Mouse (Mus musculus) limb, embryonic 14.5 days (tissue): Measurements from ENCODE around the gene Katnbl1. TPM values are rescaled to one million over a fixed set of nuclear protein-coding genes. Genes with fewer than 3 reads are reported as not detected.
A peak's percentile ranks its signal among the peaks of the same experiment; 100 is the strongest.
"Not testable (repeated sequence)": the region's sequence is repeated elsewhere in the genome, so short reads cannot be mapped to it uniquely, and the experiment has no call there.

Experiments used
- ATAC-seq: fragments of 200-750 bp; cut with Nextera tagmentation; 2 replicates; pipeline ENCODE4 v1.8.0; 2017; ENCODE audit warnings: low read depth, moderate number of reproducible peaks, moderate TSS enrichment; ENCODE audit not compliant: low FRiP score
- DNase-seq: peaks from one replicate; pipeline ENCODE4 v3.0.0-alpha.2; 2015; ENCODE audit warnings: low spot score
- H3K27ac ChIP-seq: fragments of 300-500 bp; sonication (generic); replicated peaks from 2 replicates; pipeline ENCODE4 v1.5.1; 2014; ENCODE audit warnings: low read depth, mild to moderate bottlenecking, low read length, moderate library complexity, mixed read lengths
- H3K27me3 ChIP-seq: fragments of 300-500 bp; sonication (generic); 2 replicates; pipeline ENCODE4 v1.6.1; 2014; ENCODE audit warnings: low read length, mixed read lengths; ENCODE audit not compliant: control insufficient read depth, insufficient read depth
- H3K36me3 ChIP-seq: fragments of 300-500 bp; sonication (generic); 2 replicates; pipeline ENCODE4 v1.6.1; 2014; ENCODE audit warnings: mild to moderate bottlenecking, low read length, moderate library complexity, mixed read lengths; ENCODE audit not compliant: control insufficient read depth, insufficient read depth
- H3K4me1 ChIP-seq: fragments of 300-500 bp; sonication (generic); 2 replicates; pipeline ENCODE4 v1.6.1; 2014; ENCODE audit warnings: antibody characterized with exemption, low read length, mixed read lengths; ENCODE audit not compliant: control insufficient read depth, insufficient read depth
- H3K4me2 ChIP-seq: fragments of 300-500 bp; sonication (generic); replicated peaks from 2 replicates; pipeline ENCODE4 v1.6.1; 2014; ENCODE audit warnings: low read depth, mild to moderate bottlenecking, low read length, moderate library complexity; ENCODE audit not compliant: severe bottlenecking
- H3K4me3 ChIP-seq: fragments of 300-500 bp; sonication (generic); replicated peaks from 2 replicates; pipeline ENCODE4 v1.5.1; 2014; ENCODE audit warnings: low read length
- H3K9ac ChIP-seq: fragments of 300-500 bp; sonication (generic); 2 replicates; pipeline ENCODE4 v1.6.1; 2014; ENCODE audit warnings: mild to moderate bottlenecking, low read depth, low read length, moderate library complexity; ENCODE audit not compliant: severe bottlenecking
- H3K9me3 ChIP-seq: fragments of 300-500 bp; sonication (generic); 2 replicates; pipeline ENCODE4 v1.6.1; 2016; ENCODE audit warnings: low read length; ENCODE audit not compliant: control insufficient read depth
- POLR2A ChIP-seq: fragments of 200-500 bp; IDR thresholded peaks from 2 replicates; pipeline ENCODE4 v1.8.0; 2012; ENCODE audit warnings: inconsistent platforms, mild to moderate bottlenecking, moderate library complexity, borderline replicate concordance; ENCODE audit not compliant: insufficient read depth, insufficient read length; ENCODE audit errors: extremely low read depth
- WGBS: fragments of 180-500 bp; shearing (Covaris S2); extraction: QIAGEN DNeasy Blood & Tissue Kit; methylation state at CpG from one replicate; pipeline ENCODE4 v1.1.7; 2014; 5-methylcytosine and 5-hydroxymethylcytosine counted together
- polyA plus RNA-seq, 2 experiments: library from polyadenylated mRNA; depleted of rRNA in 1 of 2; stranded (reverse) in 1 of 2; unstranded in 1 of 2; fragments of >200 nt; fragmentation: Nextera tagmentation in 1 of 2; extraction: Ambion mirVana in 1 of 2; gene quantifications; 2 replicates each; pipeline versions ENCODE4 v1.2.1 to v1.2.3; 2012 to 2014

Katnbl1 gene
- polyA plus RNA-seq, 2 experiments: 21.2 to 50.1 TPM

DNA sequence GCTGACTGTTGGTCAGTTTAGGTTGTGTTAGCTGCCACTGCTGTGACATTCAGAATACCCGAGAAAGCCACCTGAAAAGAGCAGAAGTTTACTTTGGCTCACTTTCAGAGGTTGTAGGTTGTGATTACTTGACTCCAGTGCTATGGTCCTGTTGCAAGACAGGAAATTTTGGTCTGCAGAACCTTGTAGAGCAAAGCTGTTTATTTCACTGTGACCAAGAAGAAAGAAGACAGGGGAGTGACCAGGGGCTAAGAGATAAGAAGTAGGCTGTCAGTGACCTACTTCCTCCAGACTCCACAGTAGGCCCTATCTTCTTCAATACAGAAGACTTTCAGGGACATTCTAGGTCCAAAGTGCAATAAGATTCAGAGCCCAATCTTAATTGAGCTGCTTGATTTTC lies 17.6 kb downstream of the Katnbl1 start:
- ATAC-seq (no peak), DNase-seq (no peak)
- 67% methylated on average over 1 of the region's 1 CpGs for WGBS
- Histone ChIP-seq H3K4me1 (no peaks in the 10 kb centered on the region), H3K27ac (no peak overlapping the region), H3K9ac (no peak overlapping the region), H3K36me3 (no peaks in the 10 kb centered on the region), H3K27me3 (no peaks in the 10 kb centered on the region), H3K4me3 (no peak overlapping the region), H3K4me2 (no peak overlapping the region), H3K9me3 (no peaks in the 10 kb centered on the region)
- no peak for TF ChIP-seq POLR2A

DNA sequence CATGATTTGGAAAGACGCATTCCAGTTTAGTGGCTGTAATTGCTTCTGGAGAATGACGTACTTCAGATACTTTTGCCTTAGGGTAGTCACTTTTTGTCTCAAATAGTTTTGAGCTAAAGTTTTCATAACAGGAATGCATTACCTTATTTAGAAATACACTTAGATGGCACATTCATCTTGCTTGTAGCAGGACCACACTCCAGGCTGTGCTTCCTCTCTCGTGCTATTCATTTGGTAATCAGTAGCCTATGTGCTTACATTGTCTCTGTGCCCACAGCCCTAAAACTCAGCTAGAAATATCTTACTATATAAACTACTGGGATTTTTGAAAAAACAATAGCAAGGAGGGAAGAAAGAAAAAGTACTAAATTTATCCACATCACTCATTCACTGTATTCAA lies 28.0 kb downstream of the Katnbl1 start:
- H3K4me3 ChIP-seq: no peak overlapping the region
- no peak overlapping the region for H3K9ac ChIP-seq
- DNase-seq: no peak
- WGBS: 80% methylated on average over 3 of the region's 3 CpGs
- H3K4me1 ChIP-seq: no peaks in the 10 kb centered on the region
- peaks cover 38% of the 10 kb centered on the region for H3K36me3 ChIP-seq
- H3K27ac ChIP-seq: no peak overlapping the region
- no peaks in the 10 kb centered on the region for H3K9me3 ChIP-seq
- ATAC-seq: no peak
- no peak for TF ChIP-seq POLR2A
- H3K4me2 ChIP-seq: no peak overlapping the region
- H3K27me3 ChIP-seq: no peaks in the 10 kb centered on the region

DNA sequence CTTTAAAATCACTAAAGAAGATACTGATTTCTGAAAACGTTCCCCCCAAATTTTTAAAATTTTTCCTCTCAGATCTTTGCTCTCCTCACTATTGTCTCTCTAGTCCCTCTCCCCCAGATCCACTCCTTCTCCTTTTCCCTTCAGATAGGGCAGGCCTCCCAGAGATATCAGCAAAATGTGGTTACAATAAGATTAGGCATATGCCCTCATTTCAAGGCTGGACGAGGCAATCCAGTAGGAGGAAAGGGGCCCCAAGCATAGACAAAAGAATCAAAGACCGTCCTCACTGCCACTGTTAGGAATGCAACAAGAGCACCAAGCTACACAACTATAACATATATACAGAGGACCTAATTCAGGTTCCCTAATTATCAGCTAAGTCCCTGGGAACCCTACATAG lies 46.3 kb downstream of the Katnbl1 start:
- Histone ChIP-seq H3K9me3 (no peaks in the 10 kb centered on the region), H3K4me1 (no peaks in the 10 kb centered on the region), H3K4me2 (no peak overlapping the region), H3K27ac (no peak overlapping the region), H3K4me3 (no peak overlapping the region), H3K9ac (no peak overlapping the region), H3K27me3 (no peaks in the 10 kb centered on the region), H3K36me3 (no peaks in the 10 kb centered on the region)
- no peak for TF ChIP-seq POLR2A
- ATAC-seq (no peak), DNase-seq (no peak)
- 75% methylated on average over 3 of the region's 3 CpGs for WGBS

DNA sequence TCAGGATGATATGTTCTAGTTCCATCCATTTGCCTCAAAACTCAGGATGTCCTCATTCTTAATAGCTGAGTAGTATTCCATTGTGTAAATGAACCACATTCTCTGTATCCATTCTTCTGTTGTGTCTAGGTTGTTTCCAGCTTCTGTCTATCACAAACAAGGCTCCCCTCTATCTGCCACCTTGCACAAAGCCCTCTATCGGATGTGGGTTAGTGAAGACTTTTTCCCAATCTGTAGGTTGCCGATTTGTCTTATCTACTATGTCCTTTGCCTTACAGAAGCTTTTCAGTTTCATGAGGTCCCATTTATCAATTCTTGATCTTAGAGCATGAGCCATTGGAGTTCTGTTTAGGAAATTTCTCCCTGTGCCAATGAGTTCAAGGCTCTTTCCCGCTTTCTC lies 49.5 kb downstream of the Katnbl1 start:
- H3K36me3 ChIP-seq, H3K27ac ChIP-seq, H3K9me3 ChIP-seq, H3K27me3 ChIP-seq, H3K4me1 ChIP-seq, H3K4me2 ChIP-seq, H3K9ac ChIP-seq, ATAC-seq, DNase-seq, H3K4me3 ChIP-seq: not testable (repeated sequence)
- 85% methylated on average over 3 of the region's 3 CpGs for WGBS

DNA sequence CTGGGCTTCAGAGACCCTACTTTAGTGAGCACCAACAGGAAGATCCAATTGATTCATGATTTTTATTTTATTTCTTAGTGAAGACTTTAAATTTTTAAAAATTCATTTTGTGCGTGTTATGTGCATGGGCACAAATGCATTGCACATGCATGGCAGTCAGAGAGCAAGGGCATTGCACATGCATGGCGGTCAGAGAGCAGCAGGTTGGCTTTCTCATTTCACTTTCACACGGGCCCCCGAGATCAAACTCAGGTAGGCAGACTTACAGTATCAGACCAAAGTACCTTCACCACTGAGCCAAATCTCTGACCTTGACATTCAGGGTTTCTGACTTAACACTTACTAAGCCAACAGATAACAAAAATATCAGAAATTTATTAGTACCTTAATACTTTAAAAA lies 50.7 kb downstream of the Katnbl1 start:
- no peaks in the 10 kb centered on the region for H3K27me3 ChIP-seq
- DNase-seq (no peak), ATAC-seq (no peak)
- H3K4me2 ChIP-seq: no peak overlapping the region
- no peak for TF ChIP-seq POLR2A
- no peak overlapping the region for H3K27ac ChIP-seq
- no peaks in the 10 kb centered on the region for H3K9me3 ChIP-seq
- no peak overlapping the region for H3K4me3 ChIP-seq
- H3K9ac ChIP-seq: no peak overlapping the region
- no peaks in the 10 kb centered on the region for H3K36me3 ChIP-seq
- 91% methylated on average over 4 of the region's 4 CpGs for WGBS
- H3K4me1 ChIP-seq: no peaks in the 10 kb centered on the region

DNA sequence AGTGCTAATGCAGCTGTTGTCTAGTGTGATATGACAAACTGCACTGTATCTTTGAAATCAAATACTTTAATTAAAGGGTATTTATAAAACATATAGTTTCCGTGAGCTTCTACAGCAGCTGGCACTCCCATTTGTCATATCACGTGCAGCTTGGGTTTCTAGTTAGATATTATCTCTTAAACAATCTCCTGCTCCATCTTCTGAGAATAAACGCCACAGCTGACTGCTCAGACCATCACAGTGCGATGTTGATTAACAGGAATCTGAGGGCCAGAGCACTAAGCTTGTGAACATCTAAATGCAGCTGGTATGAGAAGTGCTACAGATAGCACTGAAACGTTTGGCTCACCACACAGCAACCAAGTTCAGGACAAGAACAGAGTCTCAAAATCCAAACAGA lies 51.4 kb downstream of the Katnbl1 start:
- peak; percentile 57 for ATAC-seq
- H3K9ac ChIP-seq: no peak overlapping the region
- no peaks in the 10 kb centered on the region for H3K4me1 ChIP-seq
- no peak overlapping the region for H3K4me3 ChIP-seq
- no peak for TF ChIP-seq POLR2A
- no peak overlapping the region for H3K27ac ChIP-seq
- no peak for DNase-seq
- no peak overlapping the region for H3K4me2 ChIP-seq
- no peaks in the 10 kb centered on the region for H3K36me3 ChIP-seq
- no peaks in the 10 kb centered on the region for H3K9me3 ChIP-seq
- H3K27me3 ChIP-seq: no peaks in the 10 kb centered on the region
- WGBS: 66% methylated on average over 5 of the region's 5 CpGs
